Mouse (Mus musculus) neural tube, embryonic 12.5 days (tissue): ENCODE results near the gene Gm47996. TPM values are rescaled to one million over a fixed set of nuclear protein-coding genes. Genes with fewer than 3 reads are reported as not detected.
"Not testable (repeated sequence)": the region's sequence is repeated elsewhere in the genome, so short reads cannot be mapped to it uniquely, and the experiment has no call there.

ENCODE experiments used
- ATAC-seq: fragments of 200-750 bp; cut with Nextera tagmentation; 2 replicates; pipeline ENCODE4 v1.8.0; 2017; ENCODE audit warnings: low read depth, mild to moderate bottlenecking, moderate TSS enrichment, moderate library complexity; ENCODE audit not compliant: low FRiP score
- H3K27ac ChIP-seq: fragments of 300-500 bp; sonication (generic); 2 replicates; pipeline ENCODE4 v1.5.1; 2016
- H3K27me3 ChIP-seq: fragments of 300-500 bp; sonication (generic); replicated peaks from 2 replicates; pipeline ENCODE4 v1.6.1; 2016; ENCODE audit warnings: mild to moderate bottlenecking
- H3K36me3 ChIP-seq: fragments of 300-500 bp; sonication (generic); 2 replicates; pipeline ENCODE4 v1.6.1; 2016; ENCODE audit warnings: mild to moderate bottlenecking
- H3K4me1 ChIP-seq: fragments of 300-500 bp; sonication (generic); 2 replicates; pipeline ENCODE4 v1.6.1; 2016
- H3K4me2 ChIP-seq: fragments of 300-500 bp; sonication (generic); replicated peaks from 2 replicates; pipeline ENCODE4 v1.6.1; 2016; ENCODE audit warnings: mild to moderate bottlenecking
- H3K4me3 ChIP-seq: fragments of 300-500 bp; sonication (generic); 2 replicates; pipeline ENCODE4 v1.5.1; 2016
- H3K9ac ChIP-seq: fragments of 300-500 bp; sonication (generic); 2 replicates; pipeline ENCODE4 v1.6.1; 2016; ENCODE audit warnings: mild to moderate bottlenecking
- H3K9me3 ChIP-seq: fragments of 300-500 bp; sonication (generic); 2 replicates; pipeline ENCODE4 v1.6.1; 2016; ENCODE audit warnings: mild to moderate bottlenecking
- WGBS: fragments of 180-500 bp; shearing (Covaris S2); methylation state at CpG from one replicate; pipeline ENCODE4 v1.1.7; 2016; 5-methylcytosine and 5-hydroxymethylcytosine counted together
- polyA plus RNA-seq: library from polyadenylated mRNA; unstranded; fragments of >200 nt; fragmentation: Nextera tagmentation; extraction: Ambion mirVana; gene quantifications from 2 replicates; pipeline ENCODE4 v1.2.1, GENCODE M21; 2016

Gene Gm47996
- polyA plus RNA-seq, 1 experiment from 2014 or later: not detected

- WGBS: 94% methylated on average over 4 of the region's 4 CpGs
- not testable (repeated sequence) for H3K27ac ChIP-seq, H3K27me3 ChIP-seq, H3K4me3 ChIP-seq, ATAC-seq, H3K4me1 ChIP-seq, H3K9me3 ChIP-seq, H3K36me3 ChIP-seq, H3K9ac ChIP-seq, H3K4me2 ChIP-seq
Measured at GRCm38 (mm10) chr1:151186879-151187424, 23.0 kb upstream of the Gm47996 start.

- H3K36me3 ChIP-seq: no peaks in the 10 kb centered on the region
- no peaks in the 10 kb centered on the region for H3K9me3 ChIP-seq
- no peak overlapping the region for H3K27ac ChIP-seq
- H3K4me1 ChIP-seq: no peaks in the 10 kb centered on the region
- H3K27me3 ChIP-seq: no peaks in the 10 kb centered on the region
- 89% methylated on average over 4 of the region's 4 CpGs for WGBS
- ATAC-seq: no peak
- no peak overlapping the region for H3K4me2 ChIP-seq
- H3K4me3 ChIP-seq: no peak overlapping the region
- H3K9ac ChIP-seq: no peak overlapping the region
Measured at GRCm38 (mm10) chr1:151188469-151188868, 21.5 kb upstream of the Gm47996 start.

GRCm38 (mm10) chr1:151192075-151192474 is 17.9 kb upstream of the Gm47996 start, which contains the start of gene Gm8947:
Gene Gm8947, plus strand, starts transcription at chr1:151192376.
- H3K9me3 ChIP-seq, H3K4me3 ChIP-seq, H3K4me1 ChIP-seq, ATAC-seq, H3K4me2 ChIP-seq, H3K27ac ChIP-seq, H3K27me3 ChIP-seq, H3K9ac ChIP-seq, H3K36me3 ChIP-seq: not testable (repeated sequence)
- WGBS: 100% methylated on average over 2 of the region's 7 CpGs

GRCm38 (mm10) chr1:151192739-151193138 is 17.2 kb upstream of the Gm47996 start:
- 94% methylated on average over 15 of the region's 15 CpGs for WGBS
- H3K27ac ChIP-seq, H3K9me3 ChIP-seq, H3K4me3 ChIP-seq, ATAC-seq, H3K27me3 ChIP-seq, H3K4me1 ChIP-seq, H3K4me2 ChIP-seq, H3K36me3 ChIP-seq, H3K9ac ChIP-seq: not testable (repeated sequence)

- H3K4me1 ChIP-seq, ATAC-seq, H3K27ac ChIP-seq, H3K36me3 ChIP-seq, H3K27me3 ChIP-seq, H3K4me3 ChIP-seq, H3K4me2 ChIP-seq, H3K9me3 ChIP-seq, H3K9ac ChIP-seq: not testable (repeated sequence)
- WGBS: 71% methylated on average over 4 of the region's 4 CpGs
Measured at GRCm38 (mm10) chr1:151195986-151196385, 13.9 kb upstream of the Gm47996 start.

- H3K27ac ChIP-seq, H3K4me3 ChIP-seq, H3K4me1 ChIP-seq, H3K36me3 ChIP-seq, H3K9me3 ChIP-seq, H3K9ac ChIP-seq, ATAC-seq, H3K27me3 ChIP-seq, H3K4me2 ChIP-seq: not testable (repeated sequence)
- 93% methylated on average over 3 of the region's 3 CpGs for WGBS
Measured at GRCm38 (mm10) chr1:151196690-151197089, 13.2 kb upstream of the Gm47996 start.

- not testable (repeated sequence) for H3K4me3 ChIP-seq, ATAC-seq, H3K27ac ChIP-seq, H3K4me1 ChIP-seq, H3K36me3 ChIP-seq, H3K4me2 ChIP-seq, H3K9me3 ChIP-seq, H3K27me3 ChIP-seq, H3K9ac ChIP-seq
- WGBS: 88% methylated on average over 4 of the region's 4 CpGs
Measured at GRCm38 (mm10) chr1:151198120-151198519, 11.8 kb upstream of the Gm47996 start, which contains the start of gene Gm47995. Gene Gm47995, plus strand, starts transcription at chr1:151198448.

- not testable (repeated sequence) for ATAC-seq, H3K4me3 ChIP-seq, H3K4me1 ChIP-seq, H3K9ac ChIP-seq, H3K27me3 ChIP-seq, H3K27ac ChIP-seq, H3K4me2 ChIP-seq, H3K36me3 ChIP-seq, H3K9me3 ChIP-seq
Measured at GRCm38 (mm10) chr1:151200620-151201019, 9.3 kb upstream of the Gm47996 start.

GRCm38 (mm10) chr1:151202771-151203170 is 7.2 kb upstream of the Gm47996 start:
- not testable (repeated sequence) for H3K27ac ChIP-seq, H3K4me3 ChIP-seq, ATAC-seq, H3K4me1 ChIP-seq, H3K9ac ChIP-seq, H3K27me3 ChIP-seq, H3K9me3 ChIP-seq, H3K4me2 ChIP-seq, H3K36me3 ChIP-seq
- 87% methylated on average over 4 of the region's 5 CpGs for WGBS

- WGBS: no CpG with 5 or more reads among the region's 6 CpGs
- H3K9ac ChIP-seq, H3K4me1 ChIP-seq, H3K9me3 ChIP-seq, H3K4me3 ChIP-seq, H3K36me3 ChIP-seq, ATAC-seq, H3K27ac ChIP-seq, H3K4me2 ChIP-seq, H3K27me3 ChIP-seq: not testable (repeated sequence)
Measured at GRCm38 (mm10) chr1:151203818-151204217, 6.1 kb upstream of the Gm47996 start, which contains the start of gene 3110040M04Rik. Gene 3110040M04Rik, plus strand, starts transcription at chr1:151204121.

GRCm38 (mm10) chr1:151208493-151208892 is 1.4 kb upstream of the Gm47996 start:
- not testable (repeated sequence) for H3K4me3 ChIP-seq, H3K4me1 ChIP-seq, H3K9ac ChIP-seq, H3K27ac ChIP-seq, H3K4me2 ChIP-seq, H3K27me3 ChIP-seq, H3K36me3 ChIP-seq, H3K9me3 ChIP-seq
- 87% methylated on average over 4 of the region's 5 CpGs for WGBS
- peak; percentile 25; the same call in 1 of the 2 replicates for ATAC-seq

- H3K27me3 ChIP-seq, H3K27ac ChIP-seq, H3K9me3 ChIP-seq, H3K9ac ChIP-seq, H3K4me1 ChIP-seq, H3K4me3 ChIP-seq, H3K4me2 ChIP-seq, H3K36me3 ChIP-seq, ATAC-seq: not testable (repeated sequence)
Measured at GRCm38 (mm10) chr1:151208944-151209343, 987 bp upstream of the Gm47996 start.

GRCm38 (mm10) chr1:151211666-151212065 is 1.7 kb downstream of the Gm47996 start:
- H3K27me3 ChIP-seq, H3K9me3 ChIP-seq, H3K4me3 ChIP-seq, ATAC-seq, H3K4me2 ChIP-seq, H3K27ac ChIP-seq, H3K9ac ChIP-seq, H3K36me3 ChIP-seq, H3K4me1 ChIP-seq: not testable (repeated sequence)
- 97% methylated on average over 5 of the region's 5 CpGs for WGBS
